Mouse (Mus musculus) embryo, embryonic 10.5 days (tissue): ENCODE measurements at regions not wholly inside any gene's neighbourhood (a gene's known extent, or its start where the extent isn't known, plus 50 kb on each side); places are given as distances from the start of the nearest gene placed in this dataset.

Experiments used
- DNase-seq: peaks from one replicate; pipeline ENCODE4 v3.0.0-alpha.2; 2015; ENCODE audit warnings: low spot score

- DNase-seq: peak; percentile 86
Measured at GRCm38 (mm10) chr2:133614672-133615071, 62.7 kb downstream of the Bmp2 start.

- DNase-seq: no peak
Measured at GRCm38 (mm10) chr2:133615299-133615698, 63.3 kb downstream of the Bmp2 start.

GRCm38 (mm10) chr2:133617317-133617835, 65.4 kb downstream of the Bmp2 start:
- DNase-seq: no peak

- DNase-seq: no peak
Measured at GRCm38 (mm10) chr2:133622523-133622922, 70.6 kb downstream of the Bmp2 start.

- DNase-seq: no peak
Measured at GRCm38 (mm10) chr2:133625542-133625941, 73.6 kb downstream of the Bmp2 start.

- DNase-seq: no peak
Measured at GRCm38 (mm10) chr2:133628874-133629273, 76.9 kb downstream of the Bmp2 start.

GRCm38 (mm10) chr2:133635434-133635833, 83.5 kb downstream of the Bmp2 start:
- DNase-seq: peak; percentile 80

- no peak for DNase-seq
Measured at GRCm38 (mm10) chr2:133649874-133650481, 98.0 kb downstream of the Bmp2 start.

- peak; percentile 8 for DNase-seq
Measured at GRCm38 (mm10) chr2:133666331-133667054, 114.5 kb downstream of the Bmp2 start.

GRCm38 (mm10) chr2:133667055-133667395, 115.1 kb downstream of the Bmp2 start:
- DNase-seq: no peak

GRCm38 (mm10) chr2:133669821-133670220, 117.9 kb downstream of the Bmp2 start:
- DNase-seq: no peak

- no peak for DNase-seq
Measured at GRCm38 (mm10) chr2:133671528-133671927, 119.6 kb downstream of the Bmp2 start.

GRCm38 (mm10) chr2:133684367-133684766, 132.4 kb downstream of the Bmp2 start:
- DNase-seq: no peak

- DNase-seq: no peak
Measured at GRCm38 (mm10) chr2:133688121-133688787, 136.3 kb downstream of the Bmp2 start.

GRCm38 (mm10) chr2:133688788-133689155, 136.8 kb downstream of the Bmp2 start:
- no peak for DNase-seq

- peak; percentile 5 for DNase-seq
Measured at GRCm38 (mm10) chr2:133708735-133709584, 157.0 kb downstream of the Bmp2 start.

- no peak for DNase-seq
Measured at GRCm38 (mm10) chr2:133716243-133716642, 164.3 kb downstream of the Bmp2 start.

GRCm38 (mm10) chr2:133717076-133717475, 165.1 kb downstream of the Bmp2 start:
- no peak for DNase-seq

- peak; percentile 18 for DNase-seq
Measured at GRCm38 (mm10) chr2:133724310-133724709, 172.4 kb downstream of the Bmp2 start.

- DNase-seq: no peak
Measured at GRCm38 (mm10) chr2:133724757-133725156, 172.8 kb downstream of the Bmp2 start.

GRCm38 (mm10) chr2:133734469-133735225, 182.7 kb downstream of the Bmp2 start:
- peak; percentile 58 for DNase-seq
